Mouse (Mus musculus) kidney, postnatal 14 days (tissue): ENCODE results near the gene Foxf1.

Source experiments
- DNase-seq: peaks from one replicate; pipeline ENCODE4 v3.0.0; 2022; ENCODE audit warnings: mixed read lengths

Foxf1 gene

GRCm38 (mm10) chr8:121134102-121134501 is 49.9 kb downstream of the Foxf1 start:
- DNase-seq, result no peak

DNA sequence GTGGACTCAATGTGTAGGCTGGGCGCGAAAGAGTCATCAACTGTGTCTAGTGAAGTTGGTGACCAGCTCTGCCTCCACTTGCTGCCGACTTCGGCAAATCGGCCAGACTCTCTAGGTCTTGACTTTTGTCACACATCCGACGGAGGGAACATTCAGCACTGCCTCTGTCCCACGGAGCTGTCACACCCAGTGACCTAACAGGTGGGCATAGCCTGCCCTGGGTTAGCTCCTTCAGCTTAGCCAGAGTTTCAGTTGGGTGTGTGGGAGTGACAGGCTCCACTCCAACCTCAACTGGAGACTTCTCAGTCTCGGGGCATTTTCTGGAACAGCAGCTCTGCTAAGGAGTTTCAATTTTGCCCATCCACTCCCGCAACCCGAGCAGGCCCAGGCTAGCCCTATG is 50.3 kb downstream of the Foxf1 start:
- no peak for DNase-seq

DNA sequence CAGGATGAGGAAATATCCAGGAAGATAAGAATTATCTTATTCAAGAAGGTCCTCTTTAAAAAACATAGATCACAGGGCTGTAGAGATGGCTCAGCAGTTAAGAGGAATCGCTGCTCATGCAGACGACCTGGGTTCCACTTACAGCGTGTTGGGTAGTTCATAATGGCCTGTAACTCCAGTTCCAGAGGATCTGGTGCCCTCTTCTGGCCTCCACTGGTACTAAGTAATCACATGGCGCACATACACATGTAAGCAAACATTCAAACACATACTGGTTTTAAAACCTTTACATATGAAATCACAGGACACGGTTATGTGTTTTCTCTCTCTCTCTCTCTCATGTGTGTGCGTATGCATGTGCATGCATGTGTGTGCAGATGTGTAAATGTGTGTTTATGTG is 52.7 kb downstream of the Foxf1 start:
- no peak for DNase-seq
